Mouse (Mus musculus) cerebellum, adult 2 months (tissue): ENCODE results near the gene H2al1n. TPM values are rescaled to one million over a fixed set of nuclear protein-coding genes. Genes with fewer than 3 reads are reported as not detected.
"Not testable (repeated sequence)": the region's sequence is repeated elsewhere in the genome, so short reads cannot be mapped to it uniquely, and the experiment has no call there.

Experiments
- DNase-seq, 2 experiments: peaks; one replicate each; pipeline ENCODE4 v3.0.0; 2021
- H3K27ac ChIP-seq: fragments of 200-500 bp; 2 replicates; pipeline ENCODE4 v1.5.1; 2012; ENCODE audit warnings: low read length, control low read depth, inconsistent platforms; ENCODE audit not compliant: insufficient read depth
- H3K27me3 ChIP-seq: fragments of 200-500 bp; 2 replicates; pipeline ENCODE4 v1.6.1; 2012; ENCODE audit warnings: inconsistent platforms, mild to moderate bottlenecking, low read length, moderate library complexity; ENCODE audit not compliant: control insufficient read depth, insufficient read depth
- H3K4me1 ChIP-seq: fragments of 200-500 bp; 2 replicates; pipeline ENCODE4 v1.6.1; 2011; ENCODE audit warnings: low read length; ENCODE audit not compliant: control insufficient read depth, insufficient read depth
- H3K4me3 ChIP-seq: fragments of 200-500 bp; replicated peaks from 2 replicates; pipeline ENCODE3; 2011; ENCODE audit warnings: mild to moderate bottlenecking, low read depth, low read length, control low read depth; ENCODE audit not compliant: insufficient read depth
- CTCF ChIP-seq: fragments of 200-500 bp; IDR thresholded peaks from 2 replicates; pipeline ENCODE4 v1.5.1; 2011; ENCODE audit warnings: low read depth, mild to moderate bottlenecking, control low read depth, low read length, moderate library complexity, borderline replicate concordance; ENCODE audit not compliant: insufficient read depth
- POLR2A ChIP-seq: fragments of 200-500 bp; IDR thresholded peaks from 2 replicates; pipeline ENCODE4 v1.6.1; 2011; ENCODE audit warnings: low read length, control low read depth, borderline replicate concordance; ENCODE audit not compliant: insufficient read depth
- WGBS: fragments of 180-500 bp; shearing (Covaris S2); methylation state at CpG from one replicate; pipeline ENCODE4 v1.1.7; 2018; 5-methylcytosine and 5-hydroxymethylcytosine counted together
- polyA plus RNA-seq: library from polyadenylated mRNA; depleted of rRNA; stranded (reverse); fragments of >200 nt; gene quantifications from 2 replicates; pipeline ENCODE4 v1.2.3, GENCODE M21; 2012; rRNA removed

The H2al1n gene
- not detected in 2 replicates for polyA plus RNA-seq

DNA sequence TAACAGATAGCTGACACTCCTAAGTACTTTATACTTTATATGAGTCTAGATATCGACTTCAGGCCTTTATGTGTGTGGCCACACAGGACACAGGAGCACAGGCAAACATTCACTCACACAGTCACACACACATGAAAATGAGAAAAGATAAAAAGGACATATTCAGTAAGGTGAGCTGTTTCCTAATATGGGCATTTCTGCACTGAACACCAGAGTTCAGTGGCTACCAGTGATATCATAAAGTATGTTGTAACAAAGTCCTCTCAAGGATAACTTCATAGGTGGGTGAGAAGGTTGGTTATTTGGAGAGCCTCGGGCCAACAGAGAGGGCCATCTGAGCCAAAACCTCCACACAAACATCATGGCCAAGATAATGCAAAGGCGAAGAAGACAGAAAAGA, at the start of gene H2al1n:
TSS of gene H2al1n (plus strand) at position 301 of the 400 bp plus-strand sequence.
- H3K27ac ChIP-seq, DNase-seq, H3K4me3 ChIP-seq, H3K4me1 ChIP-seq, H3K27me3 ChIP-seq: not testable (repeated sequence)
- 84% methylated on average over 3 of the region's 3 CpGs for WGBS

GRCm38 (mm10) chrX:14199284-14199683, 11.7 kb upstream of the H2al1n start:
- no peaks in the 10 kb centered on the region for H3K4me1 ChIP-seq
- H3K4me3 ChIP-seq: no peak overlapping the region
- no peaks in the 10 kb centered on the region for H3K27me3 ChIP-seq
- TF ChIP-seq POLR2A: no peak
- no peak for TF ChIP-seq CTCF
- no peak overlapping the region for H3K27ac ChIP-seq
- WGBS: 63% methylated on average over 4 of the region's 4 CpGs
- no peak for DNase-seq

- DNase-seq: no peak
- WGBS: 62% methylated on average over 8 of the region's 8 CpGs
- H3K4me3 ChIP-seq: no peak overlapping the region
- H3K4me1 ChIP-seq: no peaks in the 10 kb centered on the region
- no peaks in the 10 kb centered on the region for H3K27me3 ChIP-seq
- TF ChIP-seq POLR2A (no peak), CTCF (no peak)
- H3K27ac ChIP-seq: no peak overlapping the region
These were observed 4.7 kb upstream of the H2al1n start for GRCm38 (mm10) chrX:14206112-14206875.

GRCm38 (mm10) chrX:14229218-14229617, 18.3 kb downstream of the H2al1n start:
- Histone ChIP-seq H3K4me1 (no peaks in the 10 kb centered on the region), H3K27me3 (no peaks in the 10 kb centered on the region), H3K27ac (no peak overlapping the region), H3K4me3 (no peak overlapping the region)
- no peak for DNase-seq
- WGBS: 20% methylated on average over 2 of the region's 2 CpGs
- TF ChIP-seq CTCF (no peak), POLR2A (no peak)

- WGBS: 28% methylated on average over 3 of the region's 3 CpGs
- DNase-seq: no peak
- H3K27ac ChIP-seq: no peak overlapping the region
- H3K4me3 ChIP-seq: no peak overlapping the region
- H3K4me1 ChIP-seq: no peaks in the 10 kb centered on the region
- H3K27me3 ChIP-seq: no peaks in the 10 kb centered on the region
- TF ChIP-seq CTCF (no peak), POLR2A (no peak)
These were observed 48.8 kb downstream of the H2al1n start for GRCm38 (mm10) chrX:14259597-14260239.
